Mouse (Mus musculus) kidney, adult 2 months (tissue): Measurements from ENCODE around the gene Stk16.

Source experiments
- CTCF ChIP-seq: fragments of 200-500 bp; conservative IDR thresholded peaks from 2 replicates; pipeline ENCODE4 v1.5.1; 2011; ENCODE audit warnings: low read depth, mild to moderate bottlenecking, control low read depth, low read length, moderate library complexity, mixed read lengths; ENCODE audit not compliant: insufficient read depth, insufficient read length
- POLR2A ChIP-seq: fragments of 200-500 bp; IDR thresholded peaks from one replicate; pipeline ENCODE4 v1.6.1; 2011; ENCODE audit warnings: low read depth, low read length, control low read depth

DNA sequence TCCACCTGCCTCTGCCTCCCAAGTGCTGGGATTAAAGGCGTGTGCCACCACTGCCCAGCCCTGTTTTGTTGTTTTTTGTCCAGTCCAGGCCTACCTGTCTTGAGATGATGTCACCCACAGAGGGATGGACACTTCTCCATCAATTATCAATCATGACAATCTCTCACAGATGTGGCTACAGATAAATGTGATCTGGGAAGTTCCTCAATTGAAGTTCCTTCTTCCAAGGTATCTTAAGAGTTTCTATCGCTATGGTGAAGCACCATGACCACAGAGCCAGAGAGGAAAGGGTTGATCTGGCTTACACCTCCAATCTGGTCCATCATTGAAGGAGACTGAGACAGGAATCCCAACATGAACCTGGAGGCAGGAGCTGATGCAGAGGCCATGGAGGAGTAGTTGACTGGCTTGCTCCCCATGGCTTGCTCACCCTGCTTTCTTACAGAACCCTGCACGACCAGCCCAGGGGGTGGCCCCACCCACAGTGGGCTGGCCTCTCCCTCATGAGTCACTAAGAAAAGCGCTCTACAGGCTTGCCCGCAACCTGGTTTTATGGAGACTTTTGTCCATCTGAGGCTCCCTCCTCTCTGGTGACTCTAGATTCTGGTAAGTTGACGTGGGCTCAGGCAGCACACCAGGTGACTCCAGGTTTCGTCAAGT lies 19.8 kb downstream of the Stk16 start:
- TF ChIP-seq POLR2A (no peak), CTCF (no peak)
